In genomic region chr6:147525236-147525635, GRCm38 (mm10) we compare ENCODE assay signal across 13 mouse cellular contexts.
"Had no signal": no experiment of that assay in that cellular context is flagged by ENCODE, and none has a peak within 500 bp of the region (broad histone marks: within the 10 kb centered on the region; RNA-seq: fewer than 3 reads in every experiment).

No protein-coding gene starts in this region.

- DNase-seq: gastrocnemius, adult 2 months; gastrocnemius, postnatal 10 days; gastrocnemius, postnatal 25 days; heart, adult 2 months; heart, postnatal 4 days; kidney, adult 18-20 months; kidney, adult 8-10 months; kidney, postnatal 10 days; kidney, postnatal 25 days; kidney, postnatal 4 days; liver; liver, embryonic 13.5 days; liver, postnatal 0 days had no signal
